Mouse (Mus musculus) cerebellum, postnatal 4 days (tissue): ENCODE data around the gene Hist1h3f.

ENCODE experiments used
- DNase-seq, 2 experiments: peaks; one replicate each; pipeline ENCODE4 v3.0.0; 2022; ENCODE audit warnings: low spot score in 2 of 2, mixed read lengths in 1 of 2

Gene Hist1h3f

GRCm38 (mm10) chr13:23543965-23544786 is at the start of gene Hist1h3f:
Hist1h3f (plus strand) TSS chr13:23544052.
- DNase-seq, result peak in 1 of 2 experiments; percentile 57

GRCm38 (mm10) chr13:23495526-23495925 is 48.3 kb upstream of the Hist1h3f start:
- no peak for DNase-seq

GRCm38 (mm10) chr13:23497656-23498321 is 46.1 kb upstream of the Hist1h3f start:
- DNase-seq, result peak in 1 of 2 experiments; percentile 31

GRCm38 (mm10) chr13:23498653-23499052 is 45.2 kb upstream of the Hist1h3f start:
- no peak for DNase-seq

GRCm38 (mm10) chr13:23499943-23500342 is 43.9 kb upstream of the Hist1h3f start:
- DNase-seq, result no peak

- DNase-seq, result peak in 1 of 2 experiments; percentile 52
Observed at GRCm38 (mm10) chr13:23500424-23501200, 43.2 kb upstream of the Hist1h3f start.

GRCm38 (mm10) chr13:23501511-23501910 is 42.3 kb upstream of the Hist1h3f start:
- DNase-seq, result no peak

GRCm38 (mm10) chr13:23502031-23502567 is 41.8 kb upstream of the Hist1h3f start:
- no peak for DNase-seq

- no peak for DNase-seq
Observed at GRCm38 (mm10) chr13:23502916-23503315, 40.9 kb upstream of the Hist1h3f start.

GRCm38 (mm10) chr13:23503797-23504196 is 40.1 kb upstream of the Hist1h3f start:
- DNase-seq, result peak in 1 of 2 experiments; percentile 63

- DNase-seq, result no peak
Observed at GRCm38 (mm10) chr13:23505662-23506345, 38.0 kb upstream of the Hist1h3f start.

GRCm38 (mm10) chr13:23506351-23506750 is 37.5 kb upstream of the Hist1h3f start:
- DNase-seq, result peak in 1 of 2 experiments; percentile 45

GRCm38 (mm10) chr13:23506819-23507515 is 36.9 kb upstream of the Hist1h3f start:
- DNase-seq, result no peak

GRCm38 (mm10) chr13:23510127-23510526 is 33.7 kb upstream of the Hist1h3f start:
- DNase-seq, result no peak

- no peak for DNase-seq
Observed at GRCm38 (mm10) chr13:23513517-23513916, 30.3 kb upstream of the Hist1h3f start.

- no peak for DNase-seq
Observed at GRCm38 (mm10) chr13:23515281-23515680, 28.6 kb upstream of the Hist1h3f start.

- no peak for DNase-seq
Observed at GRCm38 (mm10) chr13:23515826-23516620, 27.8 kb upstream of the Hist1h3f start.

GRCm38 (mm10) chr13:23516822-23517602 is 26.8 kb upstream of the Hist1h3f start:
- peak in 1 of 2 experiments; percentile 81 for DNase-seq
